Mouse (Mus musculus) forebrain, embryonic 13.5 days (tissue): ENCODE measurements around the gene Clint1. TPM values are rescaled to one million over a fixed set of nuclear protein-coding genes. Genes with fewer than 3 reads are reported as not detected.

Experiments
- ATAC-seq: fragments of 200-750 bp; cut with Nextera tagmentation; 2 replicates; pipeline ENCODE4 v1.8.0; 2017
- H3K27ac ChIP-seq: fragments of 300-500 bp; sonication (generic); 2 replicates; pipeline ENCODE4 v1.5.1; 2015; ENCODE audit warnings: inconsistent platforms, mild to moderate bottlenecking, moderate library complexity
- H3K27me3 ChIP-seq: fragments of 300-500 bp; sonication (generic); 2 replicates; pipeline ENCODE4 v1.6.1; 2015; ENCODE audit warnings: mild to moderate bottlenecking, inconsistent platforms
- H3K36me3 ChIP-seq: fragments of 300-500 bp; sonication (generic); 2 replicates; pipeline ENCODE4 v1.6.1; 2015; ENCODE audit warnings: mild to moderate bottlenecking, inconsistent platforms; ENCODE audit not compliant: poor library complexity, severe bottlenecking
- H3K4me1 ChIP-seq: fragments of 300-500 bp; sonication (generic); 2 replicates; pipeline ENCODE4 v1.6.1; 2015; ENCODE audit warnings: inconsistent platforms
- H3K4me2 ChIP-seq: fragments of 300-500 bp; sonication (generic); 2 replicates; pipeline ENCODE4 v1.6.1; 2015; ENCODE audit warnings: inconsistent platforms, mild to moderate bottlenecking, moderate library complexity
- H3K4me3 ChIP-seq: fragments of 300-500 bp; sonication (generic); 2 replicates; pipeline ENCODE4 v1.5.1; 2015; ENCODE audit warnings: mild to moderate bottlenecking, inconsistent platforms
- H3K9ac ChIP-seq: fragments of 300-500 bp; sonication (generic); 2 replicates; pipeline ENCODE4 v1.6.1; 2015; ENCODE audit warnings: mild to moderate bottlenecking, inconsistent platforms
- H3K9me3 ChIP-seq: fragments of 300-500 bp; sonication (generic); replicated peaks from 2 replicates; pipeline ENCODE4 v1.6.1; 2016; ENCODE audit warnings: inconsistent platforms
- WGBS: fragments of 180-500 bp; shearing (Covaris S2); methylation state at CpG from one replicate; pipeline ENCODE4 v1.1.7; 2015; 5-methylcytosine and 5-hydroxymethylcytosine counted together
- polyA plus RNA-seq: library from polyadenylated mRNA; unstranded; fragments of >200 nt; fragmentation: Nextera tagmentation; extraction: Ambion mirVana; gene quantifications from 2 replicates; pipeline ENCODE4 v1.2.1, GENCODE M21; 2015

The Clint1 gene
- polyA plus RNA-seq, 1 experiment from 2014 or later: 49.8 TPM

GRCm38 (mm10) chr11:45918018-45918417, 66.2 kb downstream of the Clint1 start:
- no peaks in the 10 kb centered on the region for H3K27me3 ChIP-seq
- H3K27ac ChIP-seq: no peak overlapping the region
- H3K4me2 ChIP-seq: no peak overlapping the region
- H3K36me3 ChIP-seq: no peaks in the 10 kb centered on the region
- H3K4me1 ChIP-seq: peaks cover 8% of the 10 kb centered on the region
- no peak overlapping the region for H3K4me3 ChIP-seq
- ATAC-seq: no peak
- no peak overlapping the region for H3K9ac ChIP-seq
- WGBS: 95% methylated on average over 6 of the region's 6 CpGs
- no peaks in the 10 kb centered on the region for H3K9me3 ChIP-seq

DNA sequence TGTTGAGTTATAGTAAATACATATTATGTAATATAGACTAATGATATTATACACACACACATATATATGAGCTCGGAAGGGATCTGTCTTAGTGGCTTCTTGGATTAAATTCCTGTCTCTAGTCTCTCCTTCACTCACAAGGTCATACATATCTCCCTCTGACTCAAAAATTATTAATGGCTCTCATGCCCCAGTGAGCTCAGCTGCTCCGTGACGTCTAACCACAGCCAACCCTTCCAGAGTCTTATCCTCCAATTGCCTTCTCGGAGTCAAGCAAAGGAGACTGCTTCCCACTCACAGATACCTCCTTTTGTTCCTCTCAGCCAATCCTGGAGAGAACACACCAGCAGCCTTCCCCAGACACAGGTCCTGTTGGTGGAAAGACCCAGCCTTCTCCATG, 67.0 kb downstream of the Clint1 start:
- no peak overlapping the region for H3K27ac ChIP-seq
- WGBS: 81% methylated on average over 4 of the region's 4 CpGs
- no peaks in the 10 kb centered on the region for H3K36me3 ChIP-seq
- no peak for ATAC-seq
- no peak overlapping the region for H3K9ac ChIP-seq
- H3K9me3 ChIP-seq: no peaks in the 10 kb centered on the region
- H3K4me2 ChIP-seq: no peak overlapping the region
- H3K27me3 ChIP-seq: no peaks in the 10 kb centered on the region
- H3K4me1 ChIP-seq: peaks cover 8% of the 10 kb centered on the region
- H3K4me3 ChIP-seq: no peak overlapping the region

DNA sequence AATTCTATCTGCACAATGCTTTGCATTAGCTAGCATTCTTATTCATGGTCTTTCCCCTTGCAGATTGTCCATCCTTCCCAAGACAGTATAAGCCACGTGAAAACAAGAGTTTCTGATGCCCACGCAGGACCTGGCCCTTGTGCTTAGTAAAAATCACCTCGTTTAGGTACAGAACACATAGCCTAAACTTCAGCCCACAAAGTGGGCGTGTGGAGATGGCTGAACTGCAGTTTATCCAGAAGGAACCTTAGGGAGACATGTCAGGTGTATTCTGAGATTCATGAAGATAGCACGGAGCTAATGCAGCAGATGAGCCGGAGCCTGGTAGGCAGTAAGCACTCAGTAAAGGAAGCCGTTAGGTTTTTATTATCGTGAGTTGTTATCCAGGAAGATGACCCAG, 69.2 kb downstream of the Clint1 start:
- no peak overlapping the region for H3K9ac ChIP-seq
- 45% methylated on average over 8 of the region's 8 CpGs for WGBS
- H3K27me3 ChIP-seq: no peaks in the 10 kb centered on the region
- H3K4me1 ChIP-seq: peaks cover 11% of the 10 kb centered on the region
- H3K36me3 ChIP-seq: no peaks in the 10 kb centered on the region
- peak; percentile 11; the same call in 1 of the 2 replicates for ATAC-seq
- no peak overlapping the region for H3K27ac ChIP-seq
- H3K9me3 ChIP-seq: no peaks in the 10 kb centered on the region
- no peak overlapping the region for H3K4me3 ChIP-seq
- peak overlapping the region; percentile 30 for H3K4me2 ChIP-seq

- no peaks in the 10 kb centered on the region for H3K36me3 ChIP-seq
- ATAC-seq: peak; percentile 25; the same call in 1 of the 2 replicates
- H3K9ac ChIP-seq: no peak overlapping the region
- no peak overlapping the region for H3K4me3 ChIP-seq
- H3K4me2 ChIP-seq: peak overlapping the region; percentile 30
- H3K9me3 ChIP-seq: no peaks in the 10 kb centered on the region
- H3K4me1 ChIP-seq: peaks cover 13% of the 10 kb centered on the region
- H3K27ac ChIP-seq: no peak overlapping the region
- 5% methylated on average over 10 of the region's 10 CpGs for WGBS
- no peaks in the 10 kb centered on the region for H3K27me3 ChIP-seq
Observed at GRCm38 (mm10) chr11:45921480-45921898, 69.6 kb downstream of the Clint1 start.

GRCm38 (mm10) chr11:45925436-45925835, 73.6 kb downstream of the Clint1 start:
- H3K4me2 ChIP-seq: no peak overlapping the region
- no peak for ATAC-seq
- 40% methylated on average over 6 of the region's 6 CpGs for WGBS
- no peak overlapping the region for H3K27ac ChIP-seq
- H3K36me3 ChIP-seq: peaks cover 7% of the 10 kb centered on the region; the same call in 1 of the 2 replicates
- no peak overlapping the region for H3K4me3 ChIP-seq
- H3K9me3 ChIP-seq: no peaks in the 10 kb centered on the region
- H3K27me3 ChIP-seq: no peaks in the 10 kb centered on the region
- no peak overlapping the region for H3K9ac ChIP-seq
- peaks cover 15% of the 10 kb centered on the region for H3K4me1 ChIP-seq

GRCm38 (mm10) chr11:45926640-45927082, 74.8 kb downstream of the Clint1 start:
- Histone ChIP-seq H3K27me3 (no peaks in the 10 kb centered on the region), H3K4me1 (peaks cover 8% of the 10 kb centered on the region), H3K4me3 (peak overlapping the region; percentile 39), H3K9me3 (no peaks in the 10 kb centered on the region), H3K4me2 (peak overlapping the region; percentile 59), H3K36me3 (peaks cover 12% of the 10 kb centered on the region; the same call in 1 of the 2 replicates), H3K27ac (no peak overlapping the region), H3K9ac (peak overlapping the region; percentile 48)
- ATAC-seq: peak; percentile 91
- under 1% methylated on average over 9 of the region's 9 CpGs for WGBS

- 0 out of 2 replicates have a peak, but pooled peaks cover 7% of the 10 kb centered on the region for H3K4me1 ChIP-seq
- H3K27ac ChIP-seq: no peak overlapping the region
- no peaks in the 10 kb centered on the region for H3K9me3 ChIP-seq
- H3K4me3 ChIP-seq: no peak overlapping the region
- no peaks in the 10 kb centered on the region for H3K27me3 ChIP-seq
- no peak for ATAC-seq
- WGBS: 63% methylated on average over 5 of the region's 5 CpGs
- no peak overlapping the region for H3K9ac ChIP-seq
- peaks cover 17% of the 10 kb centered on the region; the same call in 1 of the 2 replicates for H3K36me3 ChIP-seq
- no peak overlapping the region for H3K4me2 ChIP-seq
Observed at GRCm38 (mm10) chr11:45927456-45927855, 75.6 kb downstream of the Clint1 start.

- 0 out of 2 replicates have a peak, but pooled peaks cover 7% of the 10 kb centered on the region for H3K4me1 ChIP-seq
- H3K27me3 ChIP-seq: no peaks in the 10 kb centered on the region
- no peak overlapping the region for H3K9ac ChIP-seq
- no peaks in the 10 kb centered on the region for H3K9me3 ChIP-seq
- no peak overlapping the region for H3K4me2 ChIP-seq
- peaks cover 37% of the 10 kb centered on the region for H3K36me3 ChIP-seq
- WGBS: 88% methylated on average over 10 of the region's 10 CpGs
- no peak for ATAC-seq
- H3K27ac ChIP-seq: no peak overlapping the region
- no peak overlapping the region for H3K4me3 ChIP-seq
Observed at GRCm38 (mm10) chr11:45929541-45929940, 77.7 kb downstream of the Clint1 start.

- Histone ChIP-seq H3K4me1 (no peaks in the 10 kb centered on the region), H3K4me2 (no peak overlapping the region), H3K36me3 (peaks cover 58% of the 10 kb centered on the region), H3K4me3 (no peak overlapping the region), H3K27me3 (no peaks in the 10 kb centered on the region), H3K27ac (no peak overlapping the region), H3K9ac (no peak overlapping the region), H3K9me3 (no peaks in the 10 kb centered on the region)
- 89% methylated on average over 10 of the region's 10 CpGs for WGBS
- no peak for ATAC-seq
Observed at GRCm38 (mm10) chr11:45932771-45933170, 80.9 kb downstream of the Clint1 start.

DNA sequence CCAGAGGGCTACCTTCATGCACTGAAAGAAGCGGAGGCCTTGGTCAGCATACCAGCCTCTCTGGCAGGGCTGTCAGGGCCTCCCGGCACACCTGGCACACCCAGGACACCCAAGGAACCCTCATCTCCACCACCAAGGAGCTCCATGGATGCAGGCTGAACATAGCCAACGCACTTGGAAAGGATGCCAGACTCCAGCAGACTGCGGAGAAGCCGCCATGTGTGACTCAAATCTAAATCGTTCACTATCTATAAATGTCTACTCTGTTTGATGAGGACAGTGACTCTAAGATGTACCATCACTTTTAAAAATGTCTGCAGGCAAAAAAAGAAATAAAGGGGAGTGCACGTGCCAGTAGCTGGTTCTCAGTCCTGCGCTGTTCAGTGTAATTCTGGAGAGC, 85.6 kb downstream of the Clint1 start:
- no peak overlapping the region for H3K4me3 ChIP-seq
- H3K9ac ChIP-seq: no peak overlapping the region
- WGBS: 95% methylated on average over 8 of the region's 8 CpGs
- H3K27ac ChIP-seq: no peak overlapping the region
- H3K36me3 ChIP-seq: peaks cover 46% of the 10 kb centered on the region
- no peaks in the 10 kb centered on the region for H3K4me1 ChIP-seq
- no peak for ATAC-seq
- no peaks in the 10 kb centered on the region for H3K9me3 ChIP-seq
- H3K27me3 ChIP-seq: no peaks in the 10 kb centered on the region
- no peak overlapping the region for H3K4me2 ChIP-seq

GRCm38 (mm10) chr11:45938917-45939316, 87.1 kb downstream of the Clint1 start:
- Histone ChIP-seq H3K4me1 (peaks cover 14% of the 10 kb centered on the region), H3K9ac (no peak overlapping the region), H3K4me2 (no peak overlapping the region), H3K27me3 (no peaks in the 10 kb centered on the region), H3K36me3 (peaks cover 33% of the 10 kb centered on the region), H3K9me3 (no peaks in the 10 kb centered on the region), H3K4me3 (no peak overlapping the region), H3K27ac (no peak overlapping the region)
- ATAC-seq: no peak
- 94% methylated on average over 8 of the region's 8 CpGs for WGBS

GRCm38 (mm10) chr11:45942281-45942680, 90.4 kb downstream of the Clint1 start:
- ATAC-seq: no peak
- Histone ChIP-seq H3K4me3 (no peak overlapping the region), H3K9ac (no peak overlapping the region), H3K4me2 (peak overlapping the region; percentile 87; the same call in 1 of the 2 replicates), H3K9me3 (no peaks in the 10 kb centered on the region), H3K27ac (no peak overlapping the region), H3K27me3 (no peaks in the 10 kb centered on the region), H3K4me1 (peaks cover 16% of the 10 kb centered on the region), H3K36me3 (peaks cover 8% of the 10 kb centered on the region)
- 87% methylated on average over 7 of the region's 7 CpGs for WGBS
